17 mouse cellular contexts compared by ENCODE assay signal in genomic region chr10:75505130-75505495, GRCm38 (mm10). TPM values are rescaled to one million over a fixed set of nuclear protein-coding genes. Genes with fewer than 3 reads are reported as not detected.
DNase-seq lines count a peak whose midpoint lies in the region; ATAC-seq and TF ChIP-seq lines count a peak whose summit lies in the region.
"Had no signal": no experiment of that assay in that cellular context is flagged by ENCODE, and none has a peak within 500 bp of the region (broad histone marks: within the 10 kb centered on the region; RNA-seq: fewer than 3 reads in every experiment).

No protein-coding gene starts in this region.

- peak overlapping the region; percentile 42 for H3K4me2 ChIP-seq in myocyte (ENCODE audit: low read depth)
- H3K4me2 ChIP-seq: forebrain, embryonic 15.5 days; heart, embryonic 11.5 days; limb, embryonic 15.5 days had no signal

- H3K27me3 ChIP-seq in liver, adult 2 months (ENCODE audit: control insufficient read depth, insufficient read depth, low read length) = no peaks in the 10 kb centered on the region
- H3K27me3 ChIP-seq in myocyte (ENCODE audit: control insufficient read depth, insufficient read depth, insufficient read length) = no peaks in the 10 kb centered on the region
- H3K27me3 ChIP-seq: forebrain, embryonic 15.5 days; limb, embryonic 15.5 days had no signal

- H3K27ac ChIP-seq in liver, adult 2 months (replicated peaks; ENCODE audit: insufficient read depth, low read depth, low read length) = peak overlapping the region; percentile 98
- H3K27ac ChIP-seq: forebrain, embryonic 15.5 days; limb, embryonic 15.5 days had no signal

- no peak overlapping the region for H3ac ChIP-seq in myocyte (ENCODE audit: control insufficient read depth, insufficient read length)

- H3K4me3 ChIP-seq in liver, adult 2 months (ENCODE audit: insufficient read depth, low read depth, low read length) = no peak overlapping the region
- H3K4me3 ChIP-seq in myocyte = no peak overlapping the region
- H3K4me3 ChIP-seq: erythroblast, embryonic 14.5 days; forebrain, embryonic 15.5 days; limb, embryonic 15.5 days had no signal

- peak overlapping the region; percentile 29 for H3K9ac ChIP-seq in liver, adult 2 months (ENCODE audit: low read depth, low read length)
- H3K9ac ChIP-seq: forebrain, embryonic 15.5 days; limb, embryonic 15.5 days had no signal

- peaks cover 31% of the 10 kb centered on the region for H3K4me1 ChIP-seq in liver, adult 2 months (ENCODE audit: control insufficient read depth, insufficient read depth, low read length)
- H3K4me1 ChIP-seq: forebrain, embryonic 15.5 days; limb, embryonic 15.5 days had no signal

- H3K36me3 ChIP-seq in liver, adult 2 months (ENCODE audit: control insufficient read depth, insufficient read depth, low read length) = peaks cover 38% of the 10 kb centered on the region
- H3K36me3 ChIP-seq in myocyte (ENCODE audit: control insufficient read depth, insufficient read depth) = peaks cover 9% of the 10 kb centered on the region

- TF ChIP-seq POLR2A in liver, adult 2 months (IDR thresholded peaks at IDR 0.05; ENCODE audit: extremely low read depth, insufficient read depth, low read length) = no peak
- no peak for TF ChIP-seq POLR2A in myocyte (IDR thresholded peaks at IDR 0.05; ENCODE audit: insufficient read length, low read depth)

- no peak for TF ChIP-seq CTCF in liver, adult 2 months (IDR thresholded peaks at IDR 0.05; ENCODE audit: low read depth, low read length)

- ATAC-seq in granulocyte monocyte progenitor cell, adult 5-6 weeks (replicated peaks; ENCODE audit: poor library complexity, severe bottlenecking) = 0 out of 2 replicates have a peak, but pooled peaks have one; percentile 1
- ATAC-seq in CD4-positive, CD25-positive, alpha-beta regulatory T cell, adult 4 months = no peak
- ATAC-seq: forebrain, embryonic 15.5 days; inflammation-experienced regulatory T-cells, adult 6 months had no signal

- WGBS in liver, adult 2 months = 15% methylated on average over 3 of the region's 3 CpGs

- peak; percentile 98 for DNase-seq in liver, adult 2 months (ENCODE audit: extremely low read depth, low read depth, low spot score)
- DNase-seq in liver = no peak
- DNase-seq in kidney, postnatal 14 days = peak; percentile 47
- DNase-seq in adrenal gland, adult (ENCODE audit: inconsistent age in 2 of 2, low spot score in 1 of 2) = no peak
- DNase-seq: cerebellum, postnatal 14 days; midbrain, embryonic 14.5 days had no signal

- no peaks in the 10 kb centered on the region for H3K79me2 ChIP-seq in liver, adult 2 months (ENCODE audit: control insufficient read depth, insufficient read depth, low read length)
- H3K79me2 ChIP-seq in myocyte (ENCODE audit: control insufficient read depth, insufficient read depth) = no peaks in the 10 kb centered on the region

TF ChIP-seq in myocyte, 11 proteins besides CTCF, POLR2A, EP300 and RAD21:
- TF ChIP-seq POLR2AphosphoS2 (IDR thresholded peaks at IDR 0.05; ENCODE audit: insufficient read length, low read depth) (no peak), USF1 (IDR thresholded peaks at IDR 0.05; ENCODE audit: low read depth) (no peak), MYOD1 (IDR thresholded peaks at IDR 0.05; ENCODE audit: control insufficient read depth in 1 of 3, insufficient read length in 2 of 3, low read depth in 2 of 3) (no peak), CEBPB (IDR thresholded peaks at IDR 0.05; ENCODE audit: insufficient read depth, poor library complexity, severe bottlenecking) (no peak), SRF (IDR thresholded peaks at IDR 0.05; ENCODE audit: control insufficient read depth, insufficient read length, low read depth) (no peak), E2F4 (IDR thresholded peaks at IDR 0.05; ENCODE audit: insufficient read depth) (no peak), MYOG (IDR thresholded peaks at IDR 0.05; ENCODE audit: control insufficient read depth in 1 of 3, insufficient read depth in 1 of 3, insufficient read length in 2 of 3, low read depth in 2 of 3) (no peak), MAX (IDR thresholded peaks at IDR 0.05; ENCODE audit: low read depth) (no peak), REST (IDR thresholded peaks at IDR 0.05; ENCODE audit: insufficient read depth, insufficient read length) (no peak), TCF3 (IDR thresholded peaks at IDR 0.05; ENCODE audit: insufficient read length, low read depth) (no peak), TCF12 (IDR thresholded peaks at IDR 0.05; ENCODE audit: insufficient read depth, poor library complexity, severe bottlenecking) (no peak)
TF ChIP-seq in myocyte: peak in this region for 0.

RNA-seq across cellular contexts. Expression of gene Snrpd3, which starts 12.2 kb away (rescaled TPM):
- 26.6 and 29.1 TPM in 2 replicates for total RNA-seq in liver, adult 2 months (2014; rRNA removed)
- polyA plus RNA-seq in liver, adult 2 months (2012; rRNA removed) = 12.5 and 21.0 TPM in 2 replicates
- total RNA-seq in granulocyte monocyte progenitor cell, adult 5-6 weeks (2014; fragmentation: Nextera tagmentation) = 97.0 and 127 TPM in 2 replicates
- 74.4 and 109 TPM in 2 replicates for total RNA-seq in granulocyte monocyte progenitor cell, adult 5-6 weeks (2017)
- polyA plus RNA-seq in myocyte (2012; fragmentation: generic; extraction: Trizol) = 195 TPM
- 100 to 1,000 TPM; 103 to 218 TPM for polyA plus RNA-seq in CD4-positive, CD25-positive, alpha-beta regulatory T cell, adult 4 months (2017; shearing (Covaris generic))

RNA-seq across cellular contexts. Expression of gene Gucd1, which starts 12.7 kb away (rescaled TPM):
- total RNA-seq in liver, adult 2 months (2014; rRNA removed) = 115 and 138 TPM in 2 replicates
- 162 and 166 TPM in 2 replicates for polyA plus RNA-seq in liver, adult 2 months (2012; rRNA removed)
- 11.8 and 20.1 TPM in 2 replicates for total RNA-seq in granulocyte monocyte progenitor cell, adult 5-6 weeks (2014; fragmentation: Nextera tagmentation)
- 11.8 and 15.4 TPM in 2 replicates for total RNA-seq in granulocyte monocyte progenitor cell, adult 5-6 weeks (2017)
- 17.5 TPM for polyA plus RNA-seq in myocyte (2012; fragmentation: generic; extraction: Trizol)
- 10 to 100 TPM; 16.2 to 23.0 TPM for polyA plus RNA-seq in CD4-positive, CD25-positive, alpha-beta regulatory T cell, adult 4 months (2017; shearing (Covaris generic))

RNA-seq across cellular contexts. Expression of gene Lrrc75b, which starts 55.0 kb away (rescaled TPM):
- total RNA-seq in liver, adult 2 months (2014; rRNA removed) = under 0.01 TPM in 1 of 2 replicates, not detected in the other
- polyA plus RNA-seq in liver, adult 2 months (2012; rRNA removed) = 0.02 TPM in 1 of 2 replicates, not detected in the other
- not detected in 2 replicates for total RNA-seq in granulocyte monocyte progenitor cell, adult 5-6 weeks (2014; fragmentation: Nextera tagmentation)
- total RNA-seq in granulocyte monocyte progenitor cell, adult 5-6 weeks (2017) = not detected in 2 replicates
- polyA plus RNA-seq in myocyte (2012; fragmentation: generic; extraction: Trizol) = 1.1 TPM
- polyA plus RNA-seq in CD4-positive, CD25-positive, alpha-beta regulatory T cell, adult 4 months (2017; shearing (Covaris generic)) = under 1 TPM in 1 of 2 experiments, not detected in 1; 0.40 TPM
- polyA plus RNA-seq: erythroblast, embryonic 14.5 days had no signal

RNA-seq across cellular contexts. Expression of gene Ggt1, which starts 56.3 kb away (rescaled TPM):
- 0.54 and 0.92 TPM in 2 replicates for total RNA-seq in liver, adult 2 months (2014; rRNA removed)
- polyA plus RNA-seq in liver, adult 2 months (2012; rRNA removed) = 0.20 and 0.68 TPM in 2 replicates
- total RNA-seq in granulocyte monocyte progenitor cell, adult 5-6 weeks (2014; fragmentation: Nextera tagmentation) = 1.7 TPM in 1 of 2 replicates, not detected in the other
- 1.7 TPM in 1 of 2 replicates, not detected in the other for total RNA-seq in granulocyte monocyte progenitor cell, adult 5-6 weeks (2017)
- polyA plus RNA-seq in myocyte (2012; fragmentation: generic; extraction: Trizol) = 0.06 TPM
- polyA plus RNA-seq in CD4-positive, CD25-positive, alpha-beta regulatory T cell, adult 4 months (2017; shearing (Covaris generic)) = 1 to 10 TPM; 2.8 to 4.0 TPM
- total RNA-seq: adrenal gland, postnatal 14 days; gastrocnemius, adult 8-10 months; heart, postnatal 36 days had no signal
- polyA plus RNA-seq: erythroblast, embryonic 14.5 days had no signal

Comparison
In these comparisons a context has a peak if more than half of its experiments do, and no peak if none do; other contexts are left out.
1. DNase-seq: peak in liver, adult 2 months (single experiment) and kidney, postnatal 14 days (single experiment); none in liver (single experiment) and adrenal gland, adult (0 of 2).